Mouse (Mus musculus) hindbrain, postnatal 0 days (tissue): ENCODE results near the gene C1qtnf1. TPM values are rescaled to one million over a fixed set of nuclear protein-coding genes. Genes with fewer than 3 reads are reported as not detected.

Experiments used
- ATAC-seq: fragments of 200-750 bp; cut with Nextera tagmentation; 2 replicates; pipeline ENCODE4 v1.8.0; 2017; ENCODE audit warnings: mild to moderate bottlenecking, moderate TSS enrichment, moderate library complexity
- DNase-seq: peaks from one replicate; pipeline ENCODE4 v3.0.0-alpha.2; 2015; ENCODE audit warnings: low spot score
- H3K27ac ChIP-seq: fragments of 300-500 bp; sonication (generic); 2 replicates; pipeline ENCODE4 v1.5.1; 2014; ENCODE audit warnings: mild to moderate bottlenecking
- H3K27me3 ChIP-seq: fragments of 300-500 bp; sonication (generic); 2 replicates; pipeline ENCODE4 v1.6.1; 2014; ENCODE audit warnings: low read length, mixed read lengths; ENCODE audit not compliant: insufficient read depth
- H3K36me3 ChIP-seq: fragments of 300-500 bp; sonication (generic); 2 replicates; pipeline ENCODE4 v1.6.1; 2014; ENCODE audit warnings: low read length, mixed read lengths; ENCODE audit not compliant: insufficient read depth
- H3K4me1 ChIP-seq: fragments of 300-500 bp; sonication (generic); 2 replicates; pipeline ENCODE4 v1.6.1; 2014; ENCODE audit warnings: antibody characterized with exemption, low read length, mixed read lengths; ENCODE audit not compliant: insufficient read depth
- H3K4me2 ChIP-seq: fragments of 300-500 bp; sonication (generic); 2 replicates; pipeline ENCODE4 v1.6.1; 2014; ENCODE audit warnings: low read depth, mild to moderate bottlenecking, low read length, moderate library complexity, mixed read lengths
- H3K4me3 ChIP-seq: fragments of 300-500 bp; sonication (generic); 2 replicates; pipeline ENCODE4 v1.5.1; 2014; ENCODE audit warnings: low read length
- H3K9ac ChIP-seq: fragments of 300-500 bp; sonication (generic); replicated peaks from 2 replicates; pipeline ENCODE4 v1.6.1; 2014; ENCODE audit warnings: mild to moderate bottlenecking, low read length, moderate library complexity, mixed read lengths
- H3K9me3 ChIP-seq: fragments of 300-500 bp; sonication (generic); 2 replicates; pipeline ENCODE4 v1.6.1; 2016; ENCODE audit warnings: low read length, mixed read lengths
- CTCF ChIP-seq: IDR thresholded peaks from 2 replicates; pipeline ENCODE4 v1.5.1; 2016; ENCODE audit warnings: antibody characterized with exemption, control low read depth, low read depth
- WGBS: fragments of 180-500 bp; shearing (Covaris S2); extraction: QIAGEN DNeasy Blood & Tissue Kit; methylation state at CpG from one replicate; pipeline ENCODE4 v1.1.7; 2014; 5-methylcytosine and 5-hydroxymethylcytosine counted together
- polyA plus RNA-seq: library from polyadenylated mRNA; unstranded; fragments of >200 nt; fragmentation: Nextera tagmentation; extraction: Ambion mirVana; gene quantifications from 2 replicates; pipeline ENCODE4 v1.2.1, GENCODE M21; 2015
- total RNA-seq: library from RNA; depleted of rRNA; stranded (reverse); fragments of >200 nt; gene quantifications from 2 replicates; pipeline ENCODE4 v1.2.3, GENCODE M21; 2014

Gene C1qtnf1
- total and polyA plus RNA-seq, 2 experiments from 2014 or later = 4.3 to 5.4 TPM

GRCm38 (mm10) chr11:118476396-118477373 lies 48.7 kb downstream of the C1qtnf1 start, which contains the start of gene Engase:
Gene Engase, plus strand, starts transcription at chr11:118476829.
- WGBS = under 1% methylated on average over 56 of the region's 57 CpGs
- peak within 1 kb of the TSS; percentile 69 for H3K9ac ChIP-seq
- TF ChIP-seq CTCF = no peak

GRCm38 (mm10) chr11:118479776-118480175 lies 51.8 kb downstream of the C1qtnf1 start:
- H3K27me3 ChIP-seq = no peaks in the 10 kb centered on the region
- H3K9ac ChIP-seq = no peak overlapping the region
- H3K4me2 ChIP-seq = no peak overlapping the region
- 0 out of 2 replicates have a peak, but pooled peaks cover 7% of the 10 kb centered on the region for H3K4me1 ChIP-seq
- no peak overlapping the region for H3K4me3 ChIP-seq
- ATAC-seq (no peak), DNase-seq (no peak)
- WGBS = 80% methylated on average over 12 of the region's 12 CpGs
- no peak for TF ChIP-seq CTCF
- no peaks in the 10 kb centered on the region for H3K9me3 ChIP-seq
- H3K36me3 ChIP-seq = no peaks in the 10 kb centered on the region
- no peak overlapping the region for H3K27ac ChIP-seq

More at GRCm38 (mm10) chr11:118476396-118477373, 48.7 kb downstream of the C1qtnf1 start, which contains the start of gene Engase:
- no peaks in the 10 kb centered on the region for H3K27me3 ChIP-seq
- no peaks in the 10 kb centered on the region for H3K9me3 ChIP-seq
- H3K4me2 ChIP-seq = peak within 1 kb of the TSS; percentile 94
- peak within 1 kb of the TSS; percentile 76 for H3K27ac ChIP-seq
- no peaks in the 10 kb centered on the region for H3K36me3 ChIP-seq
- H3K4me1 ChIP-seq = 0 out of 2 replicates have a peak, but pooled peaks cover 7% of the 10 kb centered on the region
- peak; percentile 96 for DNase-seq
- H3K4me3 ChIP-seq = peak within 1 kb of the TSS; percentile 76
- ATAC-seq = peak; percentile 99

- Histone ChIP-seq H3K4me1 (peaks cover 10% of the 10 kb centered on the region; the same call in 1 of the 2 replicates), H3K27me3 (no peaks in the 10 kb centered on the region), H3K36me3 (no peaks in the 10 kb centered on the region), H3K27ac (no peak overlapping the region), H3K4me3 (no peak overlapping the region), H3K4me2 (no peak overlapping the region), H3K9ac (no peak overlapping the region), H3K9me3 (no peaks in the 10 kb centered on the region)
- 77% methylated on average over 11 of the region's 11 CpGs for WGBS
- TF ChIP-seq CTCF = no peak
- DNase-seq (no peak), ATAC-seq (no peak)
Observed at GRCm38 (mm10) chr11:118481231-118481630, 53.2 kb downstream of the C1qtnf1 start.

- WGBS = 75% methylated on average over 14 of the region's 14 CpGs
- Histone ChIP-seq H3K9me3 (no peaks in the 10 kb centered on the region), H3K27ac (no peak overlapping the region), H3K4me3 (no peak overlapping the region), H3K4me1 (peaks cover 10% of the 10 kb centered on the region; the same call in 1 of the 2 replicates), H3K4me2 (no peak overlapping the region), H3K9ac (no peak overlapping the region), H3K36me3 (no peaks in the 10 kb centered on the region), H3K27me3 (no peaks in the 10 kb centered on the region)
- DNase-seq = no peak
- TF ChIP-seq CTCF = no peak
- no peak for ATAC-seq
Observed at GRCm38 (mm10) chr11:118481751-118482150, 53.7 kb downstream of the C1qtnf1 start.

GRCm38 (mm10) chr11:118484169-118484568 lies 56.2 kb downstream of the C1qtnf1 start:
- no peak for DNase-seq
- no peak for TF ChIP-seq CTCF
- Histone ChIP-seq H3K4me2 (no peak overlapping the region), H3K9ac (no peak overlapping the region), H3K27ac (no peak overlapping the region), H3K4me1 (peaks cover 5% of the 10 kb centered on the region; the same call in 1 of the 2 replicates), H3K36me3 (no peaks in the 10 kb centered on the region), H3K27me3 (no peaks in the 10 kb centered on the region), H3K9me3 (no peaks in the 10 kb centered on the region), H3K4me3 (no peak overlapping the region)
- WGBS = 65% methylated on average over 8 of the region's 8 CpGs
- no peak for ATAC-seq

- H3K27me3 ChIP-seq = no peaks in the 10 kb centered on the region
- no peaks in the 10 kb centered on the region for H3K36me3 ChIP-seq
- ATAC-seq = no peak
- peaks cover 6% of the 10 kb centered on the region; the same call in 1 of the 2 replicates for H3K4me1 ChIP-seq
- no peaks in the 10 kb centered on the region for H3K9me3 ChIP-seq
- H3K9ac ChIP-seq = no peak overlapping the region
- no peak overlapping the region for H3K4me3 ChIP-seq
- 72% methylated on average over 11 of the region's 11 CpGs for WGBS
- TF ChIP-seq CTCF = no peak
- H3K27ac ChIP-seq = no peak overlapping the region
- DNase-seq = no peak
- no peak overlapping the region for H3K4me2 ChIP-seq
Observed at GRCm38 (mm10) chr11:118485338-118485737, 57.3 kb downstream of the C1qtnf1 start.
